Mouse (Mus musculus): ENCODE data around the gene Slc36a4. TPM values are rescaled to one million over a fixed set of nuclear protein-coding genes. Genes with fewer than 3 reads are reported as not detected.

Slc36a4 gene
- polyA plus RNA-seq, 1 experiment from 2014 or later: 12.5 TPM

DNA sequence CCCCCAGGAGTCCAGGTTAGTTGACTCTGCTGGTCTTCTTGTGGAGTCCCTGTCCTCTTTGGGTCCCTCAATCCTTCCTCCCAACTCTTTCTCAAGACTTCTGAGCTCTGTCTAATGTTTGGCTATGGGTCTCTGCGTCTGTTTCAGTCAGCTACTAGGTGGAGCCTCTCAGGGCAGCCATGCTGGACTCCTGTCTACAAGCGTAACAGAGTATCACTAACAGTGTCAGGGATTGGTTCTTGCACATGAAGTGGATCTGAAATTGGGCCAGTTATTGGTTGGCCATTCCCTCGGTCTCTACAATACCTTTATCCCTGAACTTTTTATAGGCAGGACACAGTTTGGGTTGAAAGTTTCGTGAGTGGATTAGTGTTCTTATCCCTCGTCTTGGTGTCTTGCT is 22.2 kb upstream of the Slc36a4 start:
- Histone ChIP-seq H3K9ac (ENCODE audit: low read length) (no peak overlapping the region), H3K4me3 (ENCODE audit: control insufficient read depth in 1 of 2, insufficient read depth in 1 of 2, low read depth in 1 of 2, low read length in 2 of 2) (no peak overlapping the region), H3K9me3 (ENCODE audit: control insufficient read depth, low read length) (peaks cover 4% of the 10 kb centered on the region; the same call in 1 of the 2 replicates), H3K4me1 (ENCODE audit: control insufficient read depth in 2 of 2, insufficient read depth in 2 of 2, low read length in 2 of 2) (0 out of 4 replicates have a peak, but pooled peaks cover 0 to 7% of the 10 kb centered on the region in 2 experiments), H3K36me3 (ENCODE audit: control insufficient read depth, insufficient read depth, low read length) (no peaks in the 10 kb centered on the region), H3K4me2 (ENCODE audit: low read length) (no peak overlapping the region), H3K27ac (replicated peaks in 1 of 2; ENCODE audit: control insufficient read depth in 1 of 2, insufficient read depth in 1 of 2, low read depth in 2 of 2, low read length in 2 of 2) (no peak overlapping the region), H3K27me3 (ENCODE audit: control insufficient read depth, insufficient read depth, low read length) (no peaks in the 10 kb centered on the region)
- 81% methylated on average over 5 of the region's 5 CpGs for WGBS
- no peak for ATAC-seq (ENCODE audit: insufficient number of reproducible peaks, insufficient read depth, low FRiP score, low read depth)

DNA sequence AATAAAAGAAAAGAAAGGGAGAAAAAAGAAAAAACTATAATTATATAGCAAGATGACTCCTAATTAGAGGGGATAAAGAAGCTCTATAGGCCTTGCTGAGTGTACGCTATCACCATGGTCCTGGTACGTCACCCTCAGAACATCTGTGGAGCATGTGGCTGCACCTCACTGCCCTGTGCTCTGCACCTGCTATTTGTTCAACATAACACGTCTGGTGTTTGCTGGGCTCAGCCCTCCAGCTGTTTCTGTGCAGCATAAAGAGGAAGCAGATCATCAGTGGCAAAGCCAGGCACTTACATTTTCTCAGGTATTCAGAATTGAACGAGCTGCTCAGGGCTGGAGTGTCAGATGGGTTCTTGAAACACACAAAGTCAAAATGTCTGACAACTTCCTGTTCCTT is 15.7 kb upstream of the Slc36a4 start:
- Histone ChIP-seq H3K9ac (ENCODE audit: low read length) (no peak overlapping the region), H3K4me2 (ENCODE audit: low read length) (no peak overlapping the region), H3K4me1 (ENCODE audit: control insufficient read depth in 2 of 2, insufficient read depth in 2 of 2, low read length in 2 of 2) (0 out of 4 replicates have a peak, but pooled peaks cover 0 to 7% of the 10 kb centered on the region in 2 experiments), H3K36me3 (ENCODE audit: control insufficient read depth, insufficient read depth, low read length) (no peaks in the 10 kb centered on the region), H3K9me3 (ENCODE audit: control insufficient read depth, low read length) (no peaks in the 10 kb centered on the region), H3K27ac (replicated peaks in 1 of 2; ENCODE audit: control insufficient read depth in 1 of 2, insufficient read depth in 1 of 2, low read depth in 2 of 2, low read length in 2 of 2) (no peak overlapping the region), H3K4me3 (ENCODE audit: control insufficient read depth in 1 of 2, insufficient read depth in 1 of 2, low read depth in 1 of 2, low read length in 2 of 2) (no peak overlapping the region), H3K27me3 (ENCODE audit: control insufficient read depth, insufficient read depth, low read length) (no peaks in the 10 kb centered on the region)
- WGBS: 71% methylated on average over 4 of the region's 4 CpGs
- no peak for ATAC-seq (ENCODE audit: insufficient number of reproducible peaks, insufficient read depth, low FRiP score, low read depth)

DNA sequence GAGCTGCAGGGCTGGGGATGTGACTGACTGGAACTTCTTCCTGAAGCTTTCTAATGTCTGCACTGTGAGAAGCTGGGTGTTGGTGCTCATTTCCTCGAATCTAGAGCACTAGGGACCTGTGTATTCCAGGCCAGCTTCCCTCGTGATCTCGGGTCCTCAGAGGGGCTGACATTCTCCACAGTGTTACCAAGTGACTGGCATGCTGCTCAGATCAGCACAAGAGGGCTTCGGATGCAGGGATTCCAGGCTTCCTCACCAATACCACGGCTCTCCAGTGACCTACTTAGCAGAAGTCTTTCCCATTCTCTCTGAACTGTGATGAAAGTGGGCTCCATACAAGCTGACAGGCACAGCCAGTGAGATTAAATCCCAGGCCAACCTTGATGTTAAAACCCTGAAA is 14.5 kb upstream of the Slc36a4 start:
- Histone ChIP-seq H3K9me3 (ENCODE audit: control insufficient read depth, low read length) (no peaks in the 10 kb centered on the region), H3K4me3 (ENCODE audit: control insufficient read depth in 1 of 2, insufficient read depth in 1 of 2, low read depth in 1 of 2, low read length in 2 of 2) (no peak overlapping the region), H3K4me2 (ENCODE audit: low read length) (no peak overlapping the region), H3K9ac (ENCODE audit: low read length) (no peak overlapping the region), H3K27ac (replicated peaks in 1 of 2; ENCODE audit: control insufficient read depth in 1 of 2, insufficient read depth in 1 of 2, low read depth in 2 of 2, low read length in 2 of 2) (no peak overlapping the region), H3K36me3 (ENCODE audit: control insufficient read depth, insufficient read depth, low read length) (no peaks in the 10 kb centered on the region), H3K4me1 (ENCODE audit: control insufficient read depth in 2 of 2, insufficient read depth in 2 of 2, low read length in 2 of 2) (0 out of 4 replicates have a peak, but pooled peaks cover 0 to under 1% of the 10 kb centered on the region in 2 experiments), H3K27me3 (ENCODE audit: control insufficient read depth, insufficient read depth, low read length) (no peaks in the 10 kb centered on the region)
- no peak for ATAC-seq (ENCODE audit: insufficient number of reproducible peaks, insufficient read depth, low FRiP score, low read depth)
- WGBS: 29% methylated on average over 5 of the region's 5 CpGs

DNA sequence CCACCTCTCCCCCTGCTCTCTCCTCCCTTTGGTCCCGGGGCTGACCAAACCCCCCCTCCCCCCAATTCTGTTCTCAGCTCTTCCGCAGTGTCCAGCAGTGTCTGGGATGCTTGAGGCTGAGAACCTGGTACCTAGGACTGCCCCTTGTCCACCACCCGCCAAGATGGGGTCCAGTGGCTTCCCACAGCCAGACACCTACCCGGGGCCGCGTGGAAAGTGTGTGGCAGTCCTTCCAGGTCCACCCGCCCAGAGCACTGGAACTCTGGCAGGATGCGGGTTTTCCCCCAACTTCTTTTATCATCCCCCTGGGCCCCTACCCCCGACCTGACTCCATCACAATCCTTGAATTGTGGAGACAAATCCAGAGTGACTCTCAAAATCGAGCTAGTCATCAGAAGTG is 3.8 kb upstream of the Slc36a4 start:
- WGBS: 64% methylated on average over 10 of the region's 10 CpGs
- Histone ChIP-seq H3K27ac (replicated peaks in 1 of 2; ENCODE audit: control insufficient read depth in 1 of 2, insufficient read depth in 1 of 2, low read depth in 2 of 2, low read length in 2 of 2) (no peak overlapping the region), H3K4me3 (ENCODE audit: control insufficient read depth in 1 of 2, insufficient read depth in 1 of 2, low read depth in 1 of 2, low read length in 2 of 2) (no peak overlapping the region), H3K9ac (ENCODE audit: low read length) (no peak overlapping the region), H3K36me3 (ENCODE audit: control insufficient read depth, insufficient read depth, low read length) (no peaks in the 10 kb centered on the region), H3K9me3 (ENCODE audit: control insufficient read depth, low read length) (no peaks in the 10 kb centered on the region), H3K4me1 (ENCODE audit: control insufficient read depth in 2 of 2, insufficient read depth in 2 of 2, low read length in 2 of 2) (peaks cover 0 to 4% of the 10 kb centered on the region in 2 experiments; a peak in 2 of 4 replicates), H3K4me2 (ENCODE audit: low read length) (no peak overlapping the region), H3K27me3 (ENCODE audit: control insufficient read depth, insufficient read depth, low read length) (no peaks in the 10 kb centered on the region)
- ATAC-seq (ENCODE audit: insufficient number of reproducible peaks, insufficient read depth, low FRiP score, low read depth): no peak

DNA sequence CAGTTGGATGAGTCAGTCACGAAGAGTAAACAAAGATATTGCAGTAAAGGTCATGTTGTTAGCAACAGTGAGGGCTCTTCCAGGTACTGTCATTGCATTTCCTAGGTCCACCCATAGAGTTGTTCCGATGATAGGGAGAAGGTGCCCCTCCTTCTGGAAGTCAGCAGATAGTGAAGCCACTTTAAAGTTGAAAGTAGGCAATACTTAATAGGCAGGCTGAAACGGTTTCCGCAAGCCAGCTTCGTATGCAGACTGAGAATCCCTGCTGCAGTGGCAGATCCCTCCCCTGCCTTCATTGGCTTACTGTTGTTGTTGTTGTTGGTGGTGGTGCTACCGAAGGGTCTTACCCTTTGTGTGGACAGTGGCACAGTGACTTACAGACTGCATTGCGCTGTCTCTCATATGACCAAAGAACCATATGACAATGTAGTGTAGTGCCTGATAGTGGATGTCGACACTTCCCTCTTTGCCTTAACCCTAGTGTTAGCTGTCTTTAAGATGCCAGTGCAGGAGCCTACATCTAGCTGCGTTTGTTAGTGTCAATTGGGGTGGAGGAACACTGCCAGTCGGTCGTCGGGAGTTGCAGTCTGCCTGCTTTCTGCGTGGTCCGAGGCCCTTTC is 449 bp upstream of the Slc36a4 start:
- Histone ChIP-seq H3K4me2 (ENCODE audit: low read length) (peak overlapping the region; percentile 78), H3K36me3 (ENCODE audit: control insufficient read depth, insufficient read depth, low read length) (no peaks in the 10 kb centered on the region), H3K9me3 (ENCODE audit: control insufficient read depth, low read length) (no peaks in the 10 kb centered on the region), H3K4me3 (ENCODE audit: control insufficient read depth in 1 of 2, insufficient read depth in 1 of 2, low read depth in 1 of 2, low read length in 2 of 2) (peak overlapping the region; percentile 82 to 84), H3K27ac (replicated peaks in 1 of 2; ENCODE audit: control insufficient read depth in 1 of 2, insufficient read depth in 1 of 2, low read depth in 2 of 2, low read length in 2 of 2) (no peak overlapping the region; a peak in 1 of 4 replicates), H3K4me1 (ENCODE audit: control insufficient read depth in 2 of 2, insufficient read depth in 2 of 2, low read length in 2 of 2) (peaks cover 0 to 4% of the 10 kb centered on the region in 2 experiments; a peak in 2 of 4 replicates), H3K27me3 (ENCODE audit: control insufficient read depth, insufficient read depth, low read length) (no peaks in the 10 kb centered on the region), H3K9ac (ENCODE audit: low read length) (peak overlapping the region; percentile 84)
- 11% methylated on average over 14 of the region's 14 CpGs for WGBS
- 0 out of 2 replicates have a peak, but pooled peaks have one; percentile 5 for ATAC-seq (ENCODE audit: insufficient number of reproducible peaks, insufficient read depth, low FRiP score, low read depth)

DNA sequence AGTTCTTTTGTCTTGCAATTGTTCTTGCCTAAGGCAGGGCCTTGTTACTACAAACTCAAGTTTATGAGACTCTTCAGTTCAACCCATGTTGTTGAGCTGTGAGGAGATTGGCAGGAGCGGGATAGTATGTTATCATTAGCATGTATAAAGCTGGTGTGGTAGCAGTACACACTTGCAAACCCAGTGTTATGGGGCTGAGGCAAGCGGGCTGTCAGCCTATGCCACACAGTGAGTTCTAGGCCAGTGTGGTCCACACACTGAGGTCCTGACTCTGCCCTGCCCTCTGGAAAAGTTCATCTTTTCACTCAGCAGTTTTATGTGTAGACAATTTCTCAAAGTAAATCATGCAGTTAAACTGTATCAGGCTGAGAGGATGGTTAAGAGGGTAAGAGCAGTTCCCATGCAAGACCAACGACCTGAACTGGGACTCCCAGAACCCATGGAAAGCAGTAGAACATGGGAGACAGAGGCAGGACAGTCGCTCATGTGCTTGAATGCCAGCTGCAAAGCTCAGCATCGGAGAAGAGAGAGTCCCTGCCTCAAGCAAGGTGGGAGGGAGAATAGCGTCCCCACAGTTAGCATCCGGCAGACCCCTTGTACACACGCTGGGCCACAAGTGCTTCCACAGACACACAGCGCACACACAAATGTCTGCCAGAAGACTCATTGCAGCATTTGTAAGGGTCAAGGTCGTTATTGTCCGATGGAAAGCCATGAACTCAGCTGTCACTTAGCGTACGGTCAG is 1.5 kb downstream of the Slc36a4 start:
- H3K9ac ChIP-seq (ENCODE audit: low read length): no peak overlapping the region
- H3K4me1 ChIP-seq (ENCODE audit: control insufficient read depth in 2 of 2, insufficient read depth in 2 of 2, low read length in 2 of 2): peaks cover 0 to 4% of the 10 kb centered on the region in 2 experiments; a peak in 2 of 4 replicates
- no peaks in the 10 kb centered on the region for H3K9me3 ChIP-seq (ENCODE audit: control insufficient read depth, low read length)
- H3K27ac ChIP-seq (replicated peaks in 1 of 2; ENCODE audit: control insufficient read depth in 1 of 2, insufficient read depth in 1 of 2, low read depth in 2 of 2, low read length in 2 of 2): no peak overlapping the region
- ATAC-seq (ENCODE audit: insufficient number of reproducible peaks, insufficient read depth, low FRiP score, low read depth): no peak
- 87% methylated on average over 13 of the region's 13 CpGs for WGBS
- H3K4me2 ChIP-seq (ENCODE audit: low read length): peak overlapping the region; percentile 78; the same call in 1 of the 2 replicates
- H3K27me3 ChIP-seq (ENCODE audit: control insufficient read depth, insufficient read depth, low read length): no peaks in the 10 kb centered on the region
- no peak overlapping the region for H3K4me3 ChIP-seq (ENCODE audit: control insufficient read depth in 1 of 2, insufficient read depth in 1 of 2, low read depth in 1 of 2, low read length in 2 of 2)
- H3K36me3 ChIP-seq (ENCODE audit: control insufficient read depth, insufficient read depth, low read length): no peaks in the 10 kb centered on the region

DNA sequence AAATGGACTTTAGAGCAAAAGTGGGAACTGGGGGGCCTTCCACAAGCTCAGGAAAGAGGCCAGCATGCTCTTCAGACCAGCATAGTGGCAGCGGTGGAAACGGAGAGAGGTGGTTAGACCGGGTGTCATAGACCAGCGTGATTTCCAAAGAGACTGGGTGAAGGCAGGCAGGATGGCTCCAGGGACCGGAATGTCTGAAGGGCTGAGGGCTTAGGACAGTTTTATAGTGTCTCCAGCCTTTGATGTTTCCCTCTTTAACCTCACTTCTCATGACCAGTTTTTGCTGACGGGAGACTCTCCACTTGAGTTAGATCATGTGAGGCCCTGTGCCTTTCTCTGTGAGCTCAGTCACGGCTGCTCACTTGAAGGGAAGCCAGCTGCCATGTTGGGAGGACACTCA is 2.1 kb downstream of the Slc36a4 start:
- Histone ChIP-seq H3K4me1 (ENCODE audit: control insufficient read depth in 2 of 2, insufficient read depth in 2 of 2, low read length in 2 of 2) (peaks cover 0 to 4% of the 10 kb centered on the region in 2 experiments; a peak in 2 of 4 replicates), H3K4me2 (ENCODE audit: low read length) (no peak overlapping the region), H3K27ac (replicated peaks in 1 of 2; ENCODE audit: control insufficient read depth in 1 of 2, insufficient read depth in 1 of 2, low read depth in 2 of 2, low read length in 2 of 2) (no peak overlapping the region), H3K9ac (ENCODE audit: low read length) (no peak overlapping the region), H3K9me3 (ENCODE audit: control insufficient read depth, low read length) (no peaks in the 10 kb centered on the region), H3K36me3 (ENCODE audit: control insufficient read depth, insufficient read depth, low read length) (no peaks in the 10 kb centered on the region), H3K27me3 (ENCODE audit: control insufficient read depth, insufficient read depth, low read length) (no peaks in the 10 kb centered on the region), H3K4me3 (ENCODE audit: control insufficient read depth in 1 of 2, insufficient read depth in 1 of 2, low read depth in 1 of 2, low read length in 2 of 2) (no peak overlapping the region)
- ATAC-seq (ENCODE audit: insufficient number of reproducible peaks, insufficient read depth, low FRiP score, low read depth): no peak
- 75% methylated on average over 7 of the region's 7 CpGs for WGBS
